Mouse (Mus musculus) frontal cortex, postnatal 14 days (tissue): ENCODE measurements around the gene Hdgfl3.
"Not testable (repeated sequence)": the region's sequence is repeated elsewhere in the genome, so short reads cannot be mapped to it uniquely, and the experiment has no call there.

Experiments
- DNase-seq, 2 experiments: peaks; one replicate each; pipeline ENCODE4 v3.0.0; 2022; ENCODE audit warnings: low spot score in 2 of 2

The Hdgfl3 gene

DNA sequence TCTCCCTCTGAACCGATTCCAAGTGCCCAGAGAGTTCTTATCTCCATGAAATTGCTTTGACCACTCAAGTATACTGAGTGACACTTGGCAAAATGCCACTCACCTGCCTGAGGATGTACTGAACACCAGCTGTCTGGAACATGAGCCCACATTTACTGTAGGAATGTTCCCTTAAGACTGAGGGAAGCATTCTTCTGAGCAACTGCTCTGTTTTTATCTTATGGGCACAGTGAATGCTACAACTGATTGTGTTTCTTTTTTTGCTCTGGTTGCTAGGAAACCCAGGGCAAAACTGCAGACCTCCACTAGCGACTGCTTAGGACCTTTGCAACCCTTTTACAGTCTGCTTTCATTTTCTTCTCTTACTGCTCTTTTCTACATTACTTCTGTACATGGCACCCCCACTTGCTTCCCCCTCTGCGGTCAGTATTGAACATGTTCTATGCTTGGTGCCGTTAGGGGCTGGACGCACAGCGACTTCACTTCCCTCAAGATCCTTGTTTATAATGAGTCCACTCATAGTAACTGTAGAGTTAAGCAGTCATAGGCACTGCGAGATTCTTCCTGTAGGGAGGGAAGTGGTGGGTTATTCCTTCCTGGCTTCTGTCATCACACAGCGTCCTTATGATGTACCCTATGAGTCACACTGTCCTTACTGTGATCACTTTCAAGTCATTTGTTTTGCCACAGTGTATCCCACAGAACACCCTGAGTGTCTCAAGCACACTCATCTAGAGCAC is 79.5 kb downstream of the Hdgfl3 start:
- no peak for DNase-seq

DNA sequence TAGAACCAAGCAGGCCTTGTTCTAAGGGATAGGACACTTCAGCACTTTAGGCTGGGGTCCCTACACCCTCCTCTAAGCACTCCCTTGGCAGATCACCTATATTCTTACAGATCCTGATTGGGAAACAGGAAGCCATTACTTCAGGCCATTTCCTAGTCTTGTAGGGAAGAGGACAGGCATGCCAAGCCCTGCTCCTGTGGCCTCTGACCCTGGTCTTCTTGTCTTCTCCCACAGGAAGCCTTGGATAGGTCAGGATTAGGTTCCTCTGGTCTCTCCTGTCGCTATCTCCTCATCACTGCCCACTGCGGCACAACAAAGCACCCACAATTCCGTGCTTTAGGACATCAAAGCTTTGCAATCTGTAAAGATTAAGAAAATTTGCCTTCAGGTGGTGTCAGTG is 82.6 kb downstream of the Hdgfl3 start:
- no peak for DNase-seq

DNA sequence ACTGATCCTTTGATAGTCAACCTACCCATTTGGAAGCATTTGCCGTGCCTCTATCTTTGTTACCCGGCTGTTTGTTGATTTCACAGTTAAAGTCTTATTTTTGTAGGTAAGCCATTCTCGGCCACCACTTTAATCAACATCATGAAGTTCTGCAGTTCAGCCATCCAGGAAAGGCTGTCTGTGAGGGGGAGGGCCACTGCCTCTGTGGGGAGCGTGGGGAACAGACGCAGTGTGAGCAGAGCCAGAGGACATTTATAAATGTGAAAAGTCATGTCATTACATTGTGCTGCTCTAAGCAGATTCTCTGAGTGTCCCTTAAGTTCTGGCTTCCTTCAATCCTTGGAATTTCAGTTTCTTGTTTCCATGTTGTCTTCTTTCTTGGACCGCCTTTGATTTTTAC is 84.1 kb downstream of the Hdgfl3 start:
- DNase-seq: no peak

DNA sequence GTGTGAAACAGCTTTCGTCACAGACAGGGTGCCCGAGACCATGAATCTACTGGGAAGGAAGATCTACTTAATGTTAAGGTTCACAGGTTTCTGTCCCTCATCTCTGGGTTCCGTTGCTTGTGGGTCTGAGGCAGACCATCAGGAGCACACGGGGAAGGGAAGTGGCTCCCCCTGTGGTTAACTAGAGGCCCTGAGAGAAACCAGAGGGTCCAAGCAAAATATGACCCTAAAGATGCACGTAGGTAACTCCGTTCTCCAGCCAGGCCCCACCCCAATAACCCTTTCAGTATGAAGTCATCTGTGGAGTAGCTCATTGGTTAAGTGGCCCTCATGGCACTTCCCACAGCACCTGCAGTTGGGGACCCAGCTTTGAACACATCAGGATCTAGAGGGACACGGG is 84.6 kb downstream of the Hdgfl3 start:
- no peak for DNase-seq

- no peak for DNase-seq
Measured at GRCm38 (mm10) chr7:81849214-81849613, 85.1 kb downstream of the Hdgfl3 start.

DNA sequence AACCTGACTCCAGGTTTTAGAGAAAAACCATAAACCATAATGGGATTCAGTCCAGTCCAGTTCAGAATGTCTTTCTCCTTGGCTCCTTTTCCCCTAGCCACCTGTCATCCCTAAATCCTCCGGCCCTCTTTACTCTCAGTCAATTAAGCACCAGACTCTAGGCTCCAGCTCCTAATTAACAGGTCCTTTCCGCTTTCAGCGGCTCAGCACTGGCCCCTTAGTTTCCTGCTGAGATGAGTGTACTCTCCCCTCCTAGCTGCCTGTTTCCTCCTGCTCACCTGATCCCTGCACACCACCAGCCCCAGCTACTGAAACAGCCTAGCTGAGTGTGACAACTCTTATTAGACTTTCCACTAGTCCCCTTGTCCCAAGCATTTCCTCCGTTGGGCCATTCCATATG is 86.5 kb downstream of the Hdgfl3 start:
- DNase-seq: no peak

GRCm38 (mm10) chr7:81847010-81847409 is 87.3 kb downstream of the Hdgfl3 start:
- DNase-seq: no peak

- DNase-seq: no peak
Measured at GRCm38 (mm10) chr7:81846008-81846407, 88.3 kb downstream of the Hdgfl3 start.

DNA sequence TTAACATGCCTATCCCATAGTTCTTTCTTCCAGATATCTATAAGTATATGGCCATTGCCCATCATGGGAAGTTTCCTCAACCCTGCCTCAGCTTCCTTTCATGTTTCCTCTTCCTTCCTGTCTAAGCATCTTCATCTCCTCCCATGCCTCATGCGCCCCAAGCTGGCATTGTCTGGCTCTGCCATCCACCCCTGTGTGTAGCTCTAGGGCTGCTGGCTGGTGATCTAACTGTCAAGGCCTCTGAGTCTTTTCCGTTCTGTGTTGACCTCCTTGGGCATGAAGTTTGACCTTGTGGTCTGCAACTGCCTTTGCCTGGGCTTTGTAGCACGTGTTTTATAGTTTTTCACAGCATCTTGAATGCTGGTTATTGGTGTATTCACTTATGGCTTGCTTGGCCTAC is 89.0 kb downstream of the Hdgfl3 start:
- no peak for DNase-seq

- DNase-seq: no peak
Measured at GRCm38 (mm10) chr7:81844801-81845200, 89.5 kb downstream of the Hdgfl3 start.

GRCm38 (mm10) chr7:81843903-81844302 is 90.4 kb downstream of the Hdgfl3 start:
- DNase-seq: no peak

DNA sequence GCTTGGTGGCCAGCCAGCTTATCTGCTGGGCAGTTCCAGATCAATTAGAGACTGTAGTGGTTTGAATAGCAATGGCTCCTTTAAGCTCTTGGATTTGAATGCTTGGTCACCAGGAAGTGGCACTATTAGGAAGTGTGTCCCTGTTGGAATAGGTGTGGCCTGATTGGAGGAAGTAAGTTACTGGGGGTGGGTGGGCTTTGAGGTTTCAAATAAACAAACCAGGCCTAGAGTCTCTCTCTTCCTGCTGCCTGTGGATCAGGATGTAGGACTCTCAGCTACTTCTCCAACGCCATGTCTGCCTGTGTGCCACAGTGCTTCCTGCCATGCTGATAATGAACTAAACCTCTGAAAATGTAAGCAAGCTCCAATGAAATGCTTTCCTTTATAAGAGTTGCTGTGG is 91.3 kb downstream of the Hdgfl3 start:
- DNase-seq: no peak

DNA sequence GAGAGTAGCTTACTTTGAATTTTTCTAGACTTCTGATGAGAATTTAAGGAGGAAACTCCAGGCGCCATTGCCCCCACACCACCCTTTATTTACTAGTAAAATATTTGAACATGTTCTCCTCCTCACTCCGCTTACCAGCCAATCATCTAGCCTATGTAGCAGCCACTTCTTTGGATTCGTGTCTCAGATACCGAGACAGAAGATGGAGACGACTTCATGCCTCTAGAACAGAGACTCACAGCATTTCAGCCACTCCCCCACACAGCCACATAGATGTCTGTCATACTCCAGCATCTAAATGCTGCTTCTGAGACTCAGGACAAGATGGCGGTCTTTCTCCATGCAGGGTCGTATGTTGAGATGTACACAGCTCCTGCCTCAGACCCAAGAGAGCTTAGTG is 92.1 kb downstream of the Hdgfl3 start:
- DNase-seq: no peak

DNA sequence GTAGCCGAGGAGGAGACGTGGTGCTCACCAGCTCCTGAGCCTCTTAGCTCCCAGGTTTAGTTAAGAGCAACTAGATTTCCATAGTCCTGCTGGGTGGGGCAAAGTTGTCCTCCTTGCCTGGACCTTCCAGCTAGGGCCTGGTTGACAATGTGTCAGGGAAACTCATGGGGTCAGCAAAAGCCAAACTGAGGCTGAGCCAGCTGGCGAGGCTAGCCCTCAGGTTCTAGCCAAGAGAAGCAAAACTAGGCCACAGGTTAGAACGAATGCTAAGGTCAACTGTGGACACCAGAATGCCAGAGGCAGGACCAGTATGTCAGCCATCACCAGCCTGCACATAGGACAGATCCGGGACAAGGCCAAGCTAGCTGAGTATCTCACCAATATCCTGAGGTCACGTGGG is 92.8 kb downstream of the Hdgfl3 start:
- no peak for DNase-seq

DNA sequence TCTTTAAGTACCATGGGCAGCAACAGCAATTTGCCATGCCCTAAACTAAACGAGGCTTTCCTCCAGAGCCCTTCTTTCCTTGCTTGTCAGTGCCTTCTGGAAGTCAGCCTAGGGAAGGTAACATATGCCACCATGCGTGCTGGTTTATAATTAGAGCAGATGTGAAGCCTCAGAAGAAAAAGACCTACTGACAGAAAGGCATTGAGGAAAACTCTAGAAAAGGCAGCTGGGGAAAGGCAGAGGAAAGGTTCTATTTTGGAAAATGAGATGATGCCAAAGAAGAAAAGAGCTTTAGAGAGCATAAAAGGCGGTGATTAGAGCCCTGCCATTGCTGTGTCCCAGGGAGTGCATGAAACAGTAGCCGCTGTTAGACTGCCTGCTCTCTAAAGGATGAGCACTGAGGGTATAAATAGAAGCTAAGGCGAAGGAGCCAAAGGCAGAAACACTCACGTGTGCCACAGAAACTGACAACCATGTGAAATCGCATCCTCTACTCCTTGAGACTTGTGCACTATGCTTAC is 93.6 kb downstream of the Hdgfl3 start:
- DNase-seq: no peak

DNA sequence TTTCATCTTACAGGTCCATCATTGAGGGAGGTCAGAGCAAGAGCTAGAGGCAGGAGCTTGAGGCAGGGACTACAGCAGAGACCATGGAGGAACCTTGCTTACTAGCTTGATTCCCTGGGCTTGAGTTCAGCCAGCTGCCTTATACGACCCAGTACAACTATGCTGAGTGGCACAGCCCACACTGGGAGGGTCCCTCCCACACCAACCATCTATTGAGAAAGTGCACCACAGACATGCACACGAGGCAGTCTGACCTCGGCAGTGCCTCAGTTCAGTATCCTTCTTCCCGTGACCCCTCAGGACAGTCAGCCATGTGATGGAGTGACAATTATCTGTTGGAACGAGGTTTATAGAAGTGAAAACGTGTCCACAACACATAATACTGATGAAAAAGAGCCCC is 94.5 kb downstream of the Hdgfl3 start:
- no peak for DNase-seq

DNA sequence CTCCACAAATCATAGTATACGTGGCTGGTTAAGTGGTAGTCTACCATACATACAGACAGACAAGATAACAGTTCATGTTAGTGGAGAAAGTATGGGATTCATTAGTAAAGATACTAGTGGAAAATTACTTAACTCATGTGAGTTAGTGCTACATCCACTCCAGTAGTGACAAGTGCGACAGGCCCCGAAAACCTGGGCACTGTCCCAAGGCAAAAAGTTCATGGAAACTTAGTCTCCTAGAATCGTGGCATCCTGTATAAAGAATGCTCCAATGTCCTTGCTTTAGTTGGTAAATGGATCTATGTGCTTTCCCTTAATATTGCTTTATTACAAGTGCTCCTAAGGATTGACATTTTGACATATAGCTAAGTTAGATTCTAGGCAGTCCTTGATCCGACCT is 96.5 kb downstream of the Hdgfl3 start:
- not testable (repeated sequence) for DNase-seq

DNA sequence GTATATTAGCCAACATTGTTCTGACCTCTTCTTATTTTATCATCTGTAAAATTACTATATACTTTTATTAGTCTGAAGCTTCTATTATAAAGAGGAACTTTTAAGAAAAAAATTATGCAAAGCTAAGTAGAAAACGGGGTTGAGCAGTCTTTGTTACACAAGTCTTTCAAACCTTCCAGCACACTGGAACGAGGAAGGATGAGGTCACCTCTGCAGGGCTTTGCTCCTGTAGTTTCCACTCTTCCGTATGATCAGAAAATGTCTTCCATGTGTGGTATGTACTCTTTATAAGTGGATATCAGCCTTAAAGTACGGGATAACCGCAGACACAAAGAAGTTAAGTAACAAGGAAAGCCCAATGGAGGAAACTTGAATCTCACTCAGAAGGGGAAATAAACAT is 98.8 kb downstream of the Hdgfl3 start:
- DNase-seq: no peak

GRCm38 (mm10) chr7:81834847-81835246 is 99.4 kb downstream of the Hdgfl3 start:
- no peak for DNase-seq
